Mouse (Mus musculus) adrenal gland, postnatal 14 days (tissue): ENCODE measurements around the gene Fnbp1l. TPM values are rescaled to one million over a fixed set of nuclear protein-coding genes. Genes with fewer than 3 reads are reported as not detected.

ENCODE experiments used
- DNase-seq: peaks from one replicate; pipeline ENCODE4 v3.0.0; 2021; ENCODE audit warnings: mixed read lengths
- total RNA-seq: library from RNA; stranded (reverse); gene quantifications from 2 replicates; pipeline ENCODE4 v1.2.3, GENCODE M21; 2021

Fnbp1l gene
- total RNA-seq, 1 experiment from 2014 or later = 28.9 TPM

- DNase-seq = no peak
These were observed 98.2 kb downstream of the Fnbp1l start for GRCm38 (mm10) chr3:122521294-122521693.

- DNase-seq = no peak
These were observed 98.6 kb downstream of the Fnbp1l start for GRCm38 (mm10) chr3:122520875-122521274.

- DNase-seq = no peak
These were observed 99.2 kb downstream of the Fnbp1l start for GRCm38 (mm10) chr3:122520365-122520764.

GRCm38 (mm10) chr3:122519082-122519481 is 100.4 kb downstream of the Fnbp1l start:
- no peak for DNase-seq

GRCm38 (mm10) chr3:122518231-122518736 is 101.2 kb downstream of the Fnbp1l start:
- no peak for DNase-seq

- no peak for DNase-seq
These were observed 101.8 kb downstream of the Fnbp1l start for GRCm38 (mm10) chr3:122517726-122518125.

- no peak for DNase-seq
These were observed 103.2 kb downstream of the Fnbp1l start for GRCm38 (mm10) chr3:122516327-122516695.

GRCm38 (mm10) chr3:122515568-122516326 is 103.8 kb downstream of the Fnbp1l start:
- DNase-seq = no peak

- no peak for DNase-seq
These were observed 106.7 kb downstream of the Fnbp1l start for GRCm38 (mm10) chr3:122512725-122513375.

- DNase-seq = peak; percentile 25
These were observed 107.5 kb downstream of the Fnbp1l start for GRCm38 (mm10) chr3:122511721-122512619.

GRCm38 (mm10) chr3:122510932-122511331 is 108.6 kb downstream of the Fnbp1l start:
- DNase-seq = no peak

- no peak for DNase-seq
These were observed 109.2 kb downstream of the Fnbp1l start for GRCm38 (mm10) chr3:122510240-122510750.

GRCm38 (mm10) chr3:122509534-122510239 is 109.8 kb downstream of the Fnbp1l start:
- peak; percentile 87 for DNase-seq

- DNase-seq = peak; percentile 81
These were observed 110.4 kb downstream of the Fnbp1l start for GRCm38 (mm10) chr3:122509084-122509483.

- DNase-seq = no peak
These were observed 111.7 kb downstream of the Fnbp1l start for GRCm38 (mm10) chr3:122507826-122508225.

- no peak for DNase-seq
These were observed 113.1 kb downstream of the Fnbp1l start for GRCm38 (mm10) chr3:122506343-122506916.

- no peak for DNase-seq
These were observed 118.6 kb downstream of the Fnbp1l start for GRCm38 (mm10) chr3:122500929-122501328.

- DNase-seq = no peak
These were observed 119.9 kb downstream of the Fnbp1l start for GRCm38 (mm10) chr3:122499647-122500046.

- no peak for DNase-seq
These were observed 121.0 kb downstream of the Fnbp1l start for GRCm38 (mm10) chr3:122498528-122498927.

- DNase-seq = peak; percentile 81
These were observed 121.6 kb downstream of the Fnbp1l start for GRCm38 (mm10) chr3:122497871-122498270.

- no peak for DNase-seq
These were observed 124.8 kb downstream of the Fnbp1l start for GRCm38 (mm10) chr3:122494764-122495163.
